19 mouse cellular contexts compared by ENCODE assay signal in the genomic region with DNA sequence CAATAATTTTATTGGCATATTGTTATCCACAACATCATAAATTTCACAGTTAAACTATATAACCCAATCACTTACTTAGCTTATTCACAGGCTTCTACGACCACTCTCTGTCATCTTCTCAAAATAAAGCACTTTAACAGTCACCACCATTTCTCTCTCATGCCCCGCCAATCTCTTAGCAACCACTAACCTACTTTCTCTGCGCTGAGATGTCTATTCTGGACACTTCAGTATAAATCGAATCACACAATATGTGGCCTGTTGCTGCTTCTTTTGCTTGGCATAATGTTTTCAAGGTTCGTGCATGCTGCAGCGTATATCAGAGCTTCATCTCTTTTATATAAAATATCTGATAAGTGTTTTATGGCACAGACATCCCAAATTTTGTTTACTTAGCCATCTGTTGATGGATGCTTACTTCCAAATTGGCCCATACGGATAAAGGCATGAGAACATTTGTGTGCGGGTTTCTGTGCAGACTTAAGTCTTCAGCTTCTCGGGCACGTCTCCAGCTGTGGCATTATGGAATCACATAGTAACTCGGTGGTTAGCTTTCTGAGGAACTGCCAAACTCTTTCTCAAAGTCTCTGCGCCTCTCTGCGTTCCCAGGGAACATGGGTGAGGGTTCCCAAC.
DNase-seq lines count a peak whose midpoint lies in the region; ATAC-seq lines count a peak whose summit lies in the region.
"Had no signal": no experiment of that assay in that cellular context is flagged by ENCODE, and none has a peak within 500 bp of the region (broad histone marks: within the 10 kb centered on the region; RNA-seq: fewer than 3 reads in every experiment).

No protein-coding gene starts in this region.

- H3K9me3 ChIP-seq in midbrain, embryonic 15.5 days: no peaks in the 10 kb centered on the region
- no peaks in the 10 kb centered on the region for H3K9me3 ChIP-seq in midbrain, embryonic 11.5 days (ENCODE audit: control insufficient read depth, low read length)
- H3K9me3 ChIP-seq: embryonic facial prominence, embryonic 15.5 days; intestine, embryonic 15.5 days; limb, embryonic 10.5 days; liver, embryonic 12.5 days; lung, embryonic 15.5 days; neural tube, embryonic 15.5 days had no signal

- H3K4me3 ChIP-seq in midbrain, embryonic 15.5 days: no peak overlapping the region
- H3K4me3 ChIP-seq in midbrain, embryonic 11.5 days (ENCODE audit: low read depth, low read length): no peak overlapping the region
- H3K4me3 ChIP-seq: embryonic facial prominence, embryonic 15.5 days; intestine, embryonic 15.5 days; limb, embryonic 10.5 days; liver, embryonic 12.5 days; lung, embryonic 15.5 days; neural tube, embryonic 15.5 days had no signal

- no peaks in the 10 kb centered on the region for H3K36me3 ChIP-seq in midbrain, embryonic 15.5 days (replicated peaks)
- no peaks in the 10 kb centered on the region for H3K36me3 ChIP-seq in midbrain, embryonic 11.5 days (ENCODE audit: control insufficient read depth, insufficient read depth, low read length)
- H3K36me3 ChIP-seq: embryonic facial prominence, embryonic 15.5 days; intestine, embryonic 15.5 days; limb, embryonic 10.5 days; liver, embryonic 12.5 days; lung, embryonic 15.5 days; neural tube, embryonic 15.5 days had no signal

- H3K4me1 ChIP-seq in midbrain, embryonic 15.5 days: peaks cover 13% of the 10 kb centered on the region
- peaks cover 4% of the 10 kb centered on the region for H3K4me1 ChIP-seq in midbrain, embryonic 11.5 days (ENCODE audit: control insufficient read depth, insufficient read depth, low read length)
- H3K4me1 ChIP-seq: lung, embryonic 15.5 days had no signal

- no peak overlapping the region for H3K4me2 ChIP-seq in midbrain, embryonic 15.5 days
- H3K4me2 ChIP-seq in midbrain, embryonic 11.5 days: no peak overlapping the region
- H3K4me2 ChIP-seq: embryonic facial prominence, embryonic 15.5 days; intestine, embryonic 15.5 days; liver, embryonic 12.5 days; lung, embryonic 15.5 days; neural tube, embryonic 15.5 days had no signal

- H3K27ac ChIP-seq in midbrain, embryonic 15.5 days: 0 out of 2 replicates have a peak overlapping the region, but pooled peaks have one; percentile 11
- H3K27ac ChIP-seq in midbrain, embryonic 11.5 days (ENCODE audit: low read depth, low read length): no peak overlapping the region
- H3K27ac ChIP-seq: embryonic facial prominence, embryonic 15.5 days; intestine, embryonic 15.5 days; kidney, postnatal 0 days; limb, embryonic 10.5 days; liver, embryonic 12.5 days; lung, embryonic 15.5 days; neural tube, embryonic 15.5 days had no signal

- no peaks in the 10 kb centered on the region for H3K27me3 ChIP-seq in midbrain, embryonic 15.5 days (replicated peaks)
- no peaks in the 10 kb centered on the region for H3K27me3 ChIP-seq in midbrain, embryonic 11.5 days (ENCODE audit: control insufficient read depth, insufficient read depth, low read length)
- H3K27me3 ChIP-seq: embryonic facial prominence, embryonic 15.5 days; intestine, embryonic 15.5 days; Patski had no signal

- no peak for DNase-seq in frontal cortex, postnatal 25 days (ENCODE audit: low spot score in 2 of 2)
- DNase-seq in midbrain, embryonic 11.5 days (ENCODE audit: low spot score, missing footprints): no peak
- peak; percentile 25 to 37 for DNase-seq in layer of hippocampus, adult 8-10 months (ENCODE audit: low spot score in 2 of 2)
- DNase-seq in right cerebral cortex, postnatal 36 days (ENCODE audit: low spot score in 2 of 2): peak; percentile 14
- DNase-seq in cerebellum, adult 8-10 months: no peak
- DNase-seq in cerebellum, adult 18-20 months: no peak
- DNase-seq: B cell, adult 2 months; cerebellum, adult 11-12 months; gastrocnemius, postnatal 25 days had no signal

- WGBS in midbrain, embryonic 15.5 days: 61% methylated on average over 13 of the region's 13 CpGs
- 81% methylated on average over 13 of the region's 13 CpGs for WGBS in midbrain, embryonic 11.5 days

- peak; percentile 62 for ATAC-seq in frontal cortex, adult (ENCODE audit: low TSS enrichment)
- ATAC-seq in midbrain, embryonic 15.5 days (replicated peaks): no peak
- no peak for ATAC-seq in midbrain, embryonic 11.5 days (ENCODE audit: low FRiP score)
- ATAC-seq: intestine, embryonic 15.5 days; liver, embryonic 12.5 days; Patski had no signal

- H3K9ac ChIP-seq in midbrain, embryonic 15.5 days: no peak overlapping the region
- no peak overlapping the region for H3K9ac ChIP-seq in midbrain, embryonic 11.5 days (ENCODE audit: low read length)
- H3K9ac ChIP-seq: embryonic facial prominence, embryonic 15.5 days; intestine, embryonic 15.5 days; liver, embryonic 12.5 days; lung, embryonic 15.5 days; neural tube, embryonic 15.5 days had no signal

Comparison
In these comparisons a context has a peak if more than half of its experiments do, and no peak if none do; other contexts are left out.
1. DNase-seq: peak in layer of hippocampus, adult 8-10 months (2 of 2) and right cerebral cortex, postnatal 36 days (2 of 2); none in frontal cortex, postnatal 25 days (0 of 2), midbrain, embryonic 11.5 days (single experiment), cerebellum, adult 8-10 months (single experiment) and cerebellum, adult 18-20 months (0 of 2).